Mouse (Mus musculus): ENCODE results near the gene Rbms3.

DNA sequence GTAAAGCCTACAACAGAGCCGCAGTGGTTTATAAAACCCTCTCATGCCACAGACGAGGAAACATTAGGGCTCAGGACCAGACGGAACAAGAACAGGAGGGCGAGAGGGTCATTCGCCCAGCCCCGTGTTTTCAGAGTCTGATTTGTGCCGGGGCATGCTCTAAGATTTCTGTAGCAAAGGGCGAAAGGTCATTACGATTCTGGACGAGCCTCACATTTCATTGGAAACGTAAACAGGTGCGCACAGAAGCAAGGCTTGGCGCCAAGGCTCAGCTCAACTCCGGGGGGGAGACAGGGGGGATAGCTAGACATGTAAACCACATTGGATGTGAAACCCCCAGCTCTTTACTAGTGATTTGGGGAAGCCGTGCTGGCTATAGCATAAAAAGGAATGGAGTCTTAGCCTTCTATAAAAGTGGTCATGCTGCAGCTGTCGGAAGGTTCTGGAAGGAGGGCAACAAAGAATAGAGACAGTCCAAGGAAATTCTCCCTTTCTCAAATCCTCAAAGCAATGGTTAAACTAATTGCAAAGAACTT is 250.2 kb downstream of the Rbms3 start:
- TF ChIP-seq CTCF (IDR thresholded peaks at IDR 0.05; ENCODE audit: low read depth, low read length) (no peak), POLR2A (IDR thresholded peaks at IDR 0.05; ENCODE audit: extremely low read depth, insufficient read depth, low read length) (no peak)

Measured in liver, adult 2 months (tissue).